Mouse (Mus musculus) liver, embryonic 14.5 days (tissue): ENCODE results near the gene Cbx4. TPM values are rescaled to one million over a fixed set of nuclear protein-coding genes. Genes with fewer than 3 reads are reported as not detected.

Source experiments
- ATAC-seq: fragments of 200-750 bp; cut with Nextera tagmentation; 2 replicates; pipeline ENCODE4 v1.8.0; 2017; ENCODE audit warnings: moderate number of reproducible peaks, mild to moderate bottlenecking, moderate library complexity; ENCODE audit not compliant: insufficient read depth
- DNase-seq, 3 experiments: peaks; one replicate each; pipeline ENCODE4 v3.0.0-alpha.2; 2012 to 2013; ENCODE audit warnings: low read depth in 3 of 3, low spot score in 3 of 3
- H3K27ac ChIP-seq: fragments of 300-500 bp; sonication (generic); 2 replicates; pipeline ENCODE4 v1.5.1; 2014; ENCODE audit warnings: moderate library complexity, mild to moderate bottlenecking, control low read depth, inconsistent platforms
- H3K27me3 ChIP-seq: fragments of 300-500 bp; sonication (generic); 2 replicates; pipeline ENCODE4 v1.6.1; 2014; ENCODE audit warnings: mild to moderate bottlenecking, low read length, moderate library complexity; ENCODE audit not compliant: control insufficient read depth, insufficient read depth
- H3K36me3 ChIP-seq: fragments of 300-500 bp; sonication (generic); replicated peaks from 2 replicates; pipeline ENCODE4 v1.6.1; 2014; ENCODE audit warnings: low read depth; ENCODE audit not compliant: control insufficient read depth, insufficient read depth
- H3K4me1 ChIP-seq, 2 experiments: fragments of 200-500 bp in 1 of 2; fragments of 300-500 bp in 1 of 2; sonication (generic) in 1 of 2; replicated peaks; 2 replicates each; pipeline ENCODE4 v1.6.1; 2012 to 2014; ENCODE audit warnings: antibody characterized with exemption in 1 of 2, inconsistent platforms in 1 of 2, low read length in 1 of 2; ENCODE audit not compliant: control insufficient read depth in 2 of 2, insufficient read depth in 2 of 2
- H3K4me2 ChIP-seq: fragments of 300-500 bp; sonication (generic); 2 replicates; pipeline ENCODE4 v1.6.1; 2014; ENCODE audit warnings: low read depth, mild to moderate bottlenecking, control low read depth, moderate library complexity
- H3K4me3 ChIP-seq, 2 experiments: fragments of 200-500 bp in 1 of 2; fragments of 300-500 bp in 1 of 2; sonication (generic) in 1 of 2; 2 replicates each; pipeline ENCODE4 v1.5.1; 2012 to 2014; ENCODE audit warnings: low read depth in 2 of 2, low read length in 2 of 2, mild to moderate bottlenecking in 2 of 2, control low read depth in 1 of 2, inconsistent platforms in 1 of 2, moderate library complexity in 1 of 2; ENCODE audit not compliant: insufficient read depth in 1 of 2
- H3K9ac ChIP-seq: fragments of 300-500 bp; sonication (generic); replicated peaks from 2 replicates; pipeline ENCODE4 v1.6.1; 2014; ENCODE audit warnings: mild to moderate bottlenecking, control low read depth, moderate library complexity
- H3K9me3 ChIP-seq: fragments of 300-500 bp; sonication (generic); 2 replicates; pipeline ENCODE4 v1.6.1; 2016; ENCODE audit warnings: low read length, mixed read lengths; ENCODE audit not compliant: control insufficient read depth
- CTCF ChIP-seq: IDR thresholded peaks from 2 replicates; pipeline ENCODE4 v1.5.1; 2016; ENCODE audit warnings: antibody characterized with exemption, low read depth, control low read depth
- EP300 ChIP-seq: IDR thresholded peaks from 2 replicates; pipeline ENCODE4 v1.6.1; 2016; ENCODE audit warnings: antibody characterized with exemption, low read depth
- WGBS: fragments of 180-500 bp; shearing (Covaris S2); extraction: QIAGEN DNeasy Blood & Tissue Kit; methylation state at CpG from one replicate; pipeline ENCODE4 v1.1.7; 2014; ENCODE audit not compliant: insufficient replicate concordance; 5-methylcytosine and 5-hydroxymethylcytosine counted together
- polyA plus RNA-seq, 2 experiments: library from polyadenylated mRNA; depleted of rRNA in 1 of 2; stranded (reverse) in 1 of 2; unstranded in 1 of 2; fragments of >200 nt; fragmentation: Nextera tagmentation in 1 of 2; extraction: Ambion mirVana in 1 of 2; gene quantifications; 2 replicates each; pipeline versions ENCODE4 v1.2.1 to v1.2.3; 2012 to 2014

The Cbx4 gene
- polyA plus RNA-seq, 2 experiments = 1.6 to 3.3 TPM

GRCm38 (mm10) chr11:119122396-119122795, 36.4 kb upstream of the Cbx4 start:
- ATAC-seq = no peak
- Histone ChIP-seq H3K9ac (no peak overlapping the region), H3K27me3 (no peaks in the 10 kb centered on the region), H3K4me1 (peaks cover 0 to 8% of the 10 kb centered on the region in 2 experiments; a peak in 2 of 4 replicates), H3K4me3 (no peak overlapping the region), H3K27ac (no peak overlapping the region), H3K36me3 (no peaks in the 10 kb centered on the region), H3K4me2 (no peak overlapping the region), H3K9me3 (no peaks in the 10 kb centered on the region)
- no peak for DNase-seq
- TF ChIP-seq CTCF = no peak
- no peak for TF ChIP-seq EP300
- 49% methylated on average over 5 of the region's 5 CpGs for WGBS

DNA sequence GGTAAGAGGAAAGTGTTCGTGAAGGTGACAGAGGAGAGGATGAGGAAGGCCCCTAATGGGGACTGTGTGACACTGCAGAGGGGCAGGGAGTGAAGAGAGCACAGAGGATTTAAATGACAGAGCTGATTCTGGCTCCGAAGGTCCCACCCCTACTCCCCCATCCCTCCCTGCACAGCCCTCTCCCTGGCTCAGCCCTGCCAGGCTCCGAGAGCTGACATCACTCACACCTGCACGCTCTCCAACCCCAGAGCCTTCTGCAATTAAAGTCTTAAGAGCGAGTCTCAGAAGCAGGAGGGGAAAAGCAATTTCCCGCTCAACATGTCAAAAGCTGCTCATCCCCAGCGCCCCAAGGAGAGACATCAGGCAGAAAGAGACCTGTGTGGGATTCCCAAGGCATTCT, 32.9 kb upstream of the Cbx4 start:
- H3K9me3 ChIP-seq = no peaks in the 10 kb centered on the region
- H3K4me2 ChIP-seq = no peak overlapping the region
- WGBS = 42% methylated on average over 7 of the region's 7 CpGs
- H3K27me3 ChIP-seq = no peaks in the 10 kb centered on the region
- no peak overlapping the region for H3K4me3 ChIP-seq
- no peak for ATAC-seq
- no peaks in the 10 kb centered on the region for H3K36me3 ChIP-seq
- no peak for DNase-seq
- H3K9ac ChIP-seq = no peak overlapping the region
- no peak overlapping the region for H3K27ac ChIP-seq
- no peak for TF ChIP-seq CTCF
- no peak for TF ChIP-seq EP300
- no peaks in the 10 kb centered on the region; a peak in 1 of 4 replicates for H3K4me1 ChIP-seq

GRCm38 (mm10) chr11:119117945-119118344, 31.9 kb upstream of the Cbx4 start:
- Histone ChIP-seq H3K9ac (no peak overlapping the region), H3K9me3 (no peaks in the 10 kb centered on the region), H3K36me3 (no peaks in the 10 kb centered on the region), H3K4me2 (no peak overlapping the region), H3K27me3 (no peaks in the 10 kb centered on the region), H3K4me3 (no peak overlapping the region), H3K27ac (no peak overlapping the region), H3K4me1 (no peaks in the 10 kb centered on the region; a peak in 1 of 4 replicates)
- WGBS = 55% methylated on average over 7 of the region's 7 CpGs
- DNase-seq (no peak), ATAC-seq (no peak)
- TF ChIP-seq CTCF (no peak), EP300 (no peak)

DNA sequence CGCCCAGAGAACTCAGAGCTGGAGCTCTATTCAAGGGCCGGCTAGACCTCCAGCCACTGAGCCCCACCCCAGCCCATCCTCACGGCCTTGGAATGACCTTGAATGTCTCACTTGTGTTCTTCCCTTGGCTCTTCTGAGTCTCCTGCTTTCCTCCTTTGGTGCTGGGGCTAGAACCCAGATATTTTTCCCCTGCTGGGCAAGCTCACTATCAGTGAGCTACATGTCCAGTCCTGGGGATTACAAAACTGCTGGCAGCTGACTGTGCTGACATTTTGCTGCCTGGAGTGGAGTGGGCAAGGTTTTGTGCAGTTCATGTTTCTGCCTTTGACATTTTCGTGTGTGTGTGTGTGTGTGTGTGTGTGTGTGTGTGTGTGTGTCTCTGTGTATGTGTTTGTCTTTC, 31.0 kb upstream of the Cbx4 start:
- TF ChIP-seq CTCF (no peak), EP300 (no peak)
- Histone ChIP-seq H3K4me3 (no peak overlapping the region), H3K4me1 (no peaks in the 10 kb centered on the region; a peak in 1 of 4 replicates), H3K27me3 (no peaks in the 10 kb centered on the region), H3K9ac (no peak overlapping the region), H3K36me3 (no peaks in the 10 kb centered on the region), H3K27ac (no peak overlapping the region), H3K4me2 (no peak overlapping the region), H3K9me3 (no peaks in the 10 kb centered on the region)
- DNase-seq (no peak), ATAC-seq (no peak)
- 41% methylated on average over 4 of the region's 4 CpGs for WGBS

DNA sequence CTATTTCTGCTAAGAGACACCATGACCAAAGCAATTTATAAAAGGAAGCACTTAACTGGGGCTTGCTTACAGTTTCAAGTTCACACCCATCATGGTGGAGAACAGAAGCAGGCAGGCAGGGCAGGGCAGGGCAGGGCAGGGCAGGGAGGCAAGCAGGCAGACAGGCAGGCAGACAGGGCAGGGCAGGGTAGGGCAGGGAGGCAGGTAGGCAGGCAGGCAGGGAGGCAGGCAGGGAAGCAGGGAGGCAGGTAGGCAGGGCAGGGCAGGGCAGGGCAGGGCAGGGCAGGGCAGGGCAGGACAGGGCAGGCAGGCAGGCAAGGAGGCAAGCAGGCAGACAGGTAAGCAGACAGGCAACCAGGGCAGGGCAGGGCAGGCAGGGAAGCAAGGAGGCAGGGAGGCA, 26.7 kb upstream of the Cbx4 start:
- no peak for ATAC-seq
- Histone ChIP-seq H3K9ac (no peak overlapping the region), H3K36me3 (no peaks in the 10 kb centered on the region), H3K4me2 (no peak overlapping the region), H3K27ac (no peak overlapping the region), H3K27me3 (no peaks in the 10 kb centered on the region), H3K4me3 (no peak overlapping the region), H3K4me1 (no peaks in the 10 kb centered on the region; a peak in 1 of 4 replicates), H3K9me3 (no peaks in the 10 kb centered on the region)
- TF ChIP-seq CTCF (no peak), EP300 (no peak)
- DNase-seq = no peak

DNA sequence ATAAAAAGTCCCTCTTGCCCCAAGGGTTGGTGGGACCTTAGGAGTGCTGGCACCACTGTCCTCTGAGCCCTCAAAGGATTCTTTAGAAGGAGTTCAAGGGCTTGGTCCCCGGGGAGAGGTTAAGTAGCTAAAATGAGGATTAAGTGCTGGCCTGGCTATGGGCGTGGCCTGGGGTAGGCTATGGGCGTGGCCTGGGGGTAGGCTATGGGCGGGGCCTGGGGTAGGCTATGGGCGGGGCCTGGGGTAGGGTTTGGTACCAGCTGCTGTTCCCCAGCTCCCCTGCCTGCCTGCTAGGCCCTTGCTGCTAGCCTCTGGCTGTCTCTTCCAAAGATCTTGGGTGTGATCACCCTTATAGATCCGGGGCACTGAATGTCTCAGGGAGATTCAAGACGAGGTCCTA, 25.3 kb upstream of the Cbx4 start:
- no peak overlapping the region for H3K9ac ChIP-seq
- 12% methylated on average over 7 of the region's 7 CpGs for WGBS
- no peak overlapping the region for H3K27ac ChIP-seq
- no peaks in the 10 kb centered on the region for H3K36me3 ChIP-seq
- no peaks in the 10 kb centered on the region for H3K9me3 ChIP-seq
- no peak overlapping the region for H3K4me3 ChIP-seq
- ATAC-seq (no peak), DNase-seq (no peak)
- no peaks in the 10 kb centered on the region; a peak in 1 of 4 replicates for H3K4me1 ChIP-seq
- H3K4me2 ChIP-seq = no peak overlapping the region
- H3K27me3 ChIP-seq = no peaks in the 10 kb centered on the region
- TF ChIP-seq CTCF (no peak), EP300 (no peak)
